Mouse (Mus musculus) megakaryocyte, embryonic 14.5 days (primary cell): Measurements from ENCODE around the gene Usp54. TPM values are rescaled to one million over a fixed set of nuclear protein-coding genes. Genes with fewer than 3 reads are reported as not detected.
"Not testable (repeated sequence)": the region's sequence is repeated elsewhere in the genome, so short reads cannot be mapped to it uniquely, and the experiment has no call there.

Source experiments
- H3K27me3 ChIP-seq: replicated peaks from 2 replicates; pipeline ENCODE3; 2012; ENCODE audit warnings: inconsistent platforms
- H3K36me3 ChIP-seq: replicated peaks from 2 replicates; pipeline ENCODE3; 2012; ENCODE audit warnings: low read length, inconsistent platforms, mixed read lengths
- H3K4me1 ChIP-seq: 2 replicates; pipeline ENCODE4 v1.6.1; 2012; ENCODE audit warnings: inconsistent platforms
- H3K4me3 ChIP-seq: replicated peaks from 2 replicates; pipeline ENCODE3; 2012; ENCODE audit warnings: moderate library complexity, mild to moderate bottlenecking, inconsistent platforms
- H3K9me3 ChIP-seq: 2 replicates; pipeline ENCODE4 v1.6.1; 2012; ENCODE audit warnings: inconsistent platforms
- FLI1 ChIP-seq: IDR thresholded peaks from 2 replicates; pipeline ENCODE4 v1.6.1; 2012; ENCODE audit warnings: low read length, inconsistent platforms, mixed read lengths
- GATA1 ChIP-seq: IDR thresholded peaks from 3 replicates; pipeline ENCODE4 v1.6.1; 2012; ENCODE audit warnings: mixed read lengths, low read length, inconsistent platforms, borderline replicate concordance
- polyA plus RNA-seq: library from polyadenylated mRNA; stranded (reverse); fragments of >175 nt; gene quantifications from 2 replicates; pipeline ENCODE4 v1.2.3, GENCODE M21; 2012; ENCODE audit warnings: low replicate concordance; ENCODE audit not compliant: insufficient read depth

Gene Usp54
- polyA plus RNA-seq, 1 experiment: 1.5 TPM

DNA sequence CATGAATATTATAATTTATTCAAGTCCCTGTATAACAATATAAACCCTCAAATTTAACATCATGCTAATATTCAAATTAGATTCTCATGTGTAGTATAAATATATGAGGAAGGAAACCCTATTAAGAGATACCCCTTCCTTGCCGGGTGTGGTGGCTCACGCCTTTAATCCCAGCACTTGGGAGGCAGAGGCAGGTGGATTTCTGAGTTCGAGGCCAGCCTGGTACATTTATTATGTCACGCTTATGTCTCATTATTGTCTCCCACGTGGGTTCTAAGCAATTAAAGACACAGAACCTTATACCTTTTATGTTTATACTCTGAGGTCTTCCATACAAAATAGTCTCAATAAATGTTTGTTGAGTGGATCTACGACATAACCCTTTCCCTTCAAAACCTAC, 2.2 kb downstream of the Usp54 start:
- H3K4me1 ChIP-seq: peaks cover 44% of the 10 kb centered on the region
- TF ChIP-seq GATA1: no peak
- TF ChIP-seq FLI1: no peak
- no peaks in the 10 kb centered on the region for H3K27me3 ChIP-seq
- H3K9me3 ChIP-seq: no peaks in the 10 kb centered on the region
- no peaks in the 10 kb centered on the region for H3K36me3 ChIP-seq
- H3K4me3 ChIP-seq: no peak overlapping the region

DNA sequence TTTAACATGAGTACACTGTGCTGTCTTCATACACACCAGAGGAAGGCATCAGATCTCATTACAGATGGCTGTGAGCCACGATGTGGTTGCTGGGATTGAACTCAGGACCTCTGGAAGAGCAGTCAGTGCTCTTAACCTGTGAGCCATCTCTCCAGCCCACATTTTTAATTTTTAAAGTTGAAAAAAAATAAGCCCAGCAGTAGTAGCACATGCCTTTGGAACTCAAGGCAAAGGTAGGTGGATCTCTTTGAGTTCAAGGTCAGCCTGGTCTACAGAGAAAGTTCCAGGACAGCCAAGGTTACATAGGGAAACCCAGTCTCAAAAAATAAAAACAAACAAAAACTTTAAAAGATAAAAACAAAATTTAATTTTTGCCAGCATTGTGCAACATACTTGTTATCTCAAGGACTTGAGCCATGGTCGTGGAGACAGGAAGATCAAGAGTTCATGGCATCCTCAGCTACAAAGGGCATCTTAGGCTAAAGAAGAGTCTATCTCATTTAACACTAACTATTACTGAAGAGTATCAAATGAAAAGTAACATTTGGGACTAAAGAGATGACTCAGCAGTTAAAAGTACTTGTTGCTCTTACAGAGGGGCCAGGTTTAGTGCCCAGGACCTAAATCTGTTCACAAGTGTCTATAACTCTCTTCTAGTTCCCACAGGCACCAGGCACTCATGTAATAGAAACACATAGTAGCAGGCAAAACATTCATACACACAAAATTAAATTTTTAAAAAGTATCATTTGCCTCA, 2.9 kb downstream of the Usp54 start:
- TF ChIP-seq FLI1: no peak
- TF ChIP-seq GATA1: no peak
- H3K36me3 ChIP-seq: no peaks in the 10 kb centered on the region
- H3K9me3 ChIP-seq: no peaks in the 10 kb centered on the region
- H3K4me3 ChIP-seq: no peak overlapping the region
- H3K4me1 ChIP-seq: peaks cover 44% of the 10 kb centered on the region
- H3K27me3 ChIP-seq: no peaks in the 10 kb centered on the region

DNA sequence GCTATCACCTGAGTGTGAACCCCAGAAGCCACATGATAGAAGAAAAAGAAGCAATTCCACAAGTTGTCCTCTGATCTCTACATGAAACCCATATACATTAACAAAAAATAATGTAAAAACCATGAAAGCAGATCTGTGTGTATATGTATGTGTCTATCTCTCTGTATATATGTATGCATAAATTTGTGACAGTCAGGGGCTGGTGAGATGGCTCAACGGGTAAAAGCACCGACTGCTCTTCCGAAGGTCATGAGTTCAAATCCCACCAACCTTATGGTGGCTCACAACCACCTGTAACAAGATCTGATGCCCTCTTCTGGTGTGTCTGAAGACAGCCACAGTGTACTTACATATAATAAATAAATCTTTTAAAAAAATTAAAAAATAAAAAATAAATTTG, 3.9 kb downstream of the Usp54 start:
- H3K4me1 ChIP-seq: peaks cover 36% of the 10 kb centered on the region
- H3K4me3 ChIP-seq, H3K36me3 ChIP-seq, H3K9me3 ChIP-seq, H3K27me3 ChIP-seq: not testable (repeated sequence)

DNA sequence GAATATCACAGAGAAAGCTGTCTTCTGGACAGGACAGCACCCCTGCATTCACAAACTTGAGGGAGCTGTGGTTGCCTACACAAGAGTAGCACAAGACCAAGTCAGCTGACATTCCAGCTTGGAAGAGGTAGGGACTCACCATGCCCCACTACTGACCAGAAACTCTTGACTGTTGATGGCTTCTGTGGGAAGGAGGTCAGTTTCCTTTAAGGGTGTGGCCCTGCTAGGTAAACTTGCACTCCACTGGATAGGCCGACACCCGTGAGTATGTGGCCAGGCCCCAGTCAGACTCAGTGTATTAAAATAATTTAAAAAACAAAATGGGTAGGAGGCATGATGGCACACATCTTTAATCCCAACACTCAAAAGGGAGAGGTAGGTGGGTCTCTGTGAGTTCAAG, 5.3 kb downstream of the Usp54 start:
- H3K9me3 ChIP-seq: no peaks in the 10 kb centered on the region
- TF ChIP-seq FLI1: no peak
- TF ChIP-seq GATA1: no peak
- no peaks in the 10 kb centered on the region for H3K27me3 ChIP-seq
- no peaks in the 10 kb centered on the region for H3K36me3 ChIP-seq
- H3K4me1 ChIP-seq: peaks cover 41% of the 10 kb centered on the region
- no peak overlapping the region for H3K4me3 ChIP-seq

- no peak for TF ChIP-seq FLI1
- TF ChIP-seq GATA1: no peak
- Histone ChIP-seq H3K27me3 (no peaks in the 10 kb centered on the region), H3K36me3 (no peaks in the 10 kb centered on the region), H3K9me3 (no peaks in the 10 kb centered on the region), H3K4me3 (peak overlapping the region; percentile 74), H3K4me1 (peaks cover 35% of the 10 kb centered on the region)
These were observed 9.6 kb downstream of the Usp54 start for GRCm38 (mm10) chr14:20631253-20631652.

GRCm38 (mm10) chr14:20626971-20627370, 13.9 kb downstream of the Usp54 start:
- TF ChIP-seq FLI1 (no peak), GATA1 (no peak)
- Histone ChIP-seq H3K36me3 (no peaks in the 10 kb centered on the region), H3K27me3 (no peaks in the 10 kb centered on the region), H3K4me3 (no peak overlapping the region), H3K9me3 (no peaks in the 10 kb centered on the region), H3K4me1 (peaks cover 47% of the 10 kb centered on the region)

DNA sequence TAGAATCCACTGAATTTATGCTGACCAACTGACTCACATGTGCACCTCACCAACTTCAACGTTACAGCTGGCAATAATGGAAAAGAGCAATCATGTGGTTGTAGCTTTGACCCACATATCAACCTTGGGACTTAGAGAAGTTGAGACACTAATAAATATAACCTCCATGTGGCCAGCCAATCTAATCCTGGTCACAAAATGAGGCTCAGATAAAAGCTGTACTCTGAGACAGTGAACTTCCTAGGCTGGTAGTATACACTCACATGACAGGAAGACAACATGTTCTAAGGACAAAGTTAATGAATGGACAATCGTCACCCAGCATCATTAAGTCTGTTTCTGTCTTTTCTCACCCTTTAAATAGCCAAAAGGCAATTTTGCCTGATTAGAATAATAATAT, 14.4 kb downstream of the Usp54 start:
- peaks cover 42% of the 10 kb centered on the region for H3K4me1 ChIP-seq
- TF ChIP-seq GATA1 (no peak), FLI1 (no peak)
- H3K27me3 ChIP-seq: no peaks in the 10 kb centered on the region
- H3K4me3 ChIP-seq: no peak overlapping the region
- H3K36me3 ChIP-seq: no peaks in the 10 kb centered on the region
- H3K9me3 ChIP-seq: no peaks in the 10 kb centered on the region

- H3K9me3 ChIP-seq: no peaks in the 10 kb centered on the region
- H3K4me1 ChIP-seq: peaks cover 63% of the 10 kb centered on the region
- peaks cover 3% of the 10 kb centered on the region for H3K36me3 ChIP-seq
- no peaks in the 10 kb centered on the region for H3K27me3 ChIP-seq
- H3K4me3 ChIP-seq: no peak overlapping the region
- TF ChIP-seq FLI1 (no peak), GATA1 (no peak)
These were observed 18.0 kb downstream of the Usp54 start for GRCm38 (mm10) chr14:20622907-20623306.

GRCm38 (mm10) chr14:20622412-20622811, 18.5 kb downstream of the Usp54 start:
- Histone ChIP-seq H3K4me1 (peaks cover 63% of the 10 kb centered on the region), H3K27me3 (no peaks in the 10 kb centered on the region), H3K36me3 (peaks cover 3% of the 10 kb centered on the region), H3K4me3 (no peak overlapping the region), H3K9me3 (no peaks in the 10 kb centered on the region)
- no peak for TF ChIP-seq FLI1
- no peak for TF ChIP-seq GATA1

DNA sequence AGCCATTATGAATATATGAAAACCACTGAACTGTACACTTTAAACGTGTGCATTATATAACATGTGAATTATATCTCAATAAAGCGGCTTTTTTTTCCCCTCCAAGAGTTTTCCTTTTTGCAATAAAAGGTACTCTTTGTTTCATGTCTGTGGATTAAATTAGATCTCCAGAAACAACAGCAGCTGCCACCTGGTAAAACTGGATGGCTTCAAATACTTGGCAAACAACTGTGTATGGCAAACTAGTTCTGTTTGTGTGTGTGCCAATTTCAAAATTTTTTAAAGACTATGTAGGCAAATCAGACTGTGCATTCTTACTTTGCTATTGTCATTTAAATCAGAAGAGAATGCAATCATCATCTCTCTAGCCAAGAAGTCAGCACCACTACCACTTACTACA, 19.0 kb downstream of the Usp54 start:
- TF ChIP-seq FLI1 (no peak), GATA1 (no peak)
- Histone ChIP-seq H3K36me3 (peaks cover 3% of the 10 kb centered on the region), H3K4me1 (peaks cover 61% of the 10 kb centered on the region), H3K27me3 (no peaks in the 10 kb centered on the region), H3K9me3 (no peaks in the 10 kb centered on the region), H3K4me3 (no peak overlapping the region)

GRCm38 (mm10) chr14:20619131-20619530, 21.7 kb downstream of the Usp54 start:
- Histone ChIP-seq H3K36me3 (peaks cover 7% of the 10 kb centered on the region), H3K4me1 (peaks cover 72% of the 10 kb centered on the region), H3K27me3 (no peaks in the 10 kb centered on the region), H3K4me3 (no peak overlapping the region), H3K9me3 (no peaks in the 10 kb centered on the region)
- TF ChIP-seq GATA1 (no peak), FLI1 (no peak)
